Mouse (Mus musculus): Measurements from ENCODE around the gene Olfr1353.
"Not testable (repeated sequence)": the region's sequence is repeated elsewhere in the genome, so short reads cannot be mapped to it uniquely, and the experiment has no call there.

Gene Olfr1353

GRCm38 (mm10) chr10:78963009-78963408, at the start of gene Olfr1353:
Gene Olfr1353 (plus strand): TSS chr10:78963309.
- CTCF ChIA-PET, result not testable (repeated sequence)

GRCm38 (mm10) chr10:78950336-78950735, 12.8 kb upstream of the Olfr1353 start, which contains the start of gene Olfr8:
Gene Olfr8 (plus strand): TSS chr10:78950636.
- CTCF ChIA-PET, result not testable (repeated sequence)

DNA sequence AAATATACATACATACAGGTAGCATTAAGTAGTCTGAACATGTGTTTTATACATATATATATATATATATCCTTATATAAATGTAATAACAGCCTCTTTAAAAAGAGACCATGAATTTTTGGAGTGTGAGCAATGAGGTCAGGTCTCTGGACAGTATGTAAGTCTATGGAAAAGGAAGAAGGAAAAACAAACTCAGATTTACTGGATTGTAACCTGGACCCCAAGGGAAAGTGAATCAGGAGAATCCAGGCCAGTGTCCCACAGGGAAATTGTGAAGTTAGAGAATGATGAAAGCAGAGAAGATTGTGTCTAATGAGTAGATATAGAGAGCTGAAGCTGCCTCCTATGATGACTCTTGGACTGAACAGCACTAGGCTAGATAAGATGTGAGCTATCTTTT, 17.6 kb downstream of the Olfr1353 start, which contains the start of gene Olfr1352:
Olfr1352 (plus strand) TSS at position 301 of the 400 bp plus-strand sequence.
- CTCF ChIA-PET, result no interaction called here

- CTCF ChIA-PET, result no interaction called here
Measured at GRCm38 (mm10) chr10:79012172-79012571, 49.1 kb downstream of the Olfr1353 start, which contains the start of gene Olfr1351. Gene Olfr1351 (plus strand): TSS chr10:79012472.
